Mouse (Mus musculus): Measurements from ENCODE around the gene Cryab. TPM values are rescaled to one million over a fixed set of nuclear protein-coding genes. Genes with fewer than 3 reads are reported as not detected.
A peak's percentile ranks its signal among the peaks of the same experiment; 100 is the strongest.

The Cryab gene
- total RNA-seq, 1 experiment, result 57.4 TPM

- no peaks in the 10 kb centered on the region; a peak in 1 of 4 replicates for H3K4me1 ChIP-seq (ENCODE audit: control insufficient read depth in 2 of 2, insufficient read depth in 2 of 2, low read length in 2 of 2, poor library complexity in 1 of 2)
- no peak for DNase-seq (ENCODE audit: low read depth, low spot score)
- in situ Hi-C loops (cut with MboI; ENCODE audit: low sequenced_read_pairs in 2 of 2, unreplicated experiment in 2 of 2), result no loop called here
- TF ChIP-seq HCFC1 (IDR thresholded peaks at IDR 0.05; ENCODE audit: borderline replicate concordance, insufficient read depth, low read length) (no peak), CHD2 (IDR thresholded peaks at IDR 0.05; ENCODE audit: low read depth, low read length) (no peak), ZNF384 (IDR thresholded peaks at IDR 0.05; ENCODE audit: low read depth, low read length) (no peak), MAFK (IDR thresholded peaks at IDR 0.05; ENCODE audit: insufficient read depth, low read depth, low read length) (no peak), ZC3H11A (IDR thresholded peaks at IDR 0.05; ENCODE audit: borderline replicate concordance, low read depth, low read length) (no peak)
- peak overlapping the region; percentile 84 to 85 for H3K4me3 ChIP-seq (ENCODE audit: insufficient read depth in 1 of 2, low read depth in 1 of 2, low read length in 2 of 2, poor library complexity in 1 of 2, severe bottlenecking in 1 of 2)
- 0 out of 2 replicates have a peak, but pooled peaks cover 2% of the 10 kb centered on the region for H3K36me3 ChIP-seq (ENCODE audit: control insufficient read depth, insufficient read depth, low read length, poor library complexity, severe bottlenecking)
- peak overlapping the region; percentile 87 for H3K9ac ChIP-seq (ENCODE audit: insufficient read depth, low read depth, low read length, poor library complexity, severe bottlenecking)
- peak overlapping the region; percentile 69; the same call in 1 of the 2 replicates for H3K27ac ChIP-seq (ENCODE audit: insufficient read depth, low read depth, low read length, poor library complexity, severe bottlenecking)
- H3K9me3 ChIP-seq (ENCODE audit: control insufficient read depth, insufficient read depth, low read depth, low read length), result no peaks in the 10 kb centered on the region
Observed at GRCm38 (mm10) chr9:50767531-50768106, 16.5 kb downstream of the Cryab start.

GRCm38 (mm10) chr9:50768107-50769002, 17.2 kb downstream of the Cryab start, which contains the start of gene Fdxacb1:
Fdxacb1 (plus strand) TSS chr9:50768236.
- peak; percentile 84 for TF ChIP-seq HCFC1 (IDR thresholded peaks at IDR 0.05; ENCODE audit: borderline replicate concordance, insufficient read depth, low read length)
- TF ChIP-seq ZC3H11A (IDR thresholded peaks at IDR 0.05; ENCODE audit: borderline replicate concordance, low read depth, low read length), result 0 out of 2 replicates have a peak, but pooled peaks have one; percentile 4
- TF ChIP-seq MAFK (IDR thresholded peaks at IDR 0.05; ENCODE audit: insufficient read depth, low read depth, low read length), result no peak
- no peak for TF ChIP-seq ZNF384 (IDR thresholded peaks at IDR 0.05; ENCODE audit: low read depth, low read length)
- Histone ChIP-seq H3K9ac (ENCODE audit: insufficient read depth, low read depth, low read length, poor library complexity, severe bottlenecking) (peak within 1 kb of the TSS; percentile 92), H3K9me3 (ENCODE audit: control insufficient read depth, insufficient read depth, low read depth, low read length) (no peaks in the 10 kb centered on the region), H3K4me1 (ENCODE audit: control insufficient read depth in 2 of 2, insufficient read depth in 2 of 2, low read length in 2 of 2, poor library complexity in 1 of 2) (no peaks in the 10 kb centered on the region; a peak in 1 of 4 replicates), H3K27ac (ENCODE audit: insufficient read depth, low read depth, low read length, poor library complexity, severe bottlenecking) (peak within 1 kb of the TSS; percentile 87), H3K36me3 (ENCODE audit: control insufficient read depth, insufficient read depth, low read length, poor library complexity, severe bottlenecking) (0 out of 2 replicates have a peak, but pooled peaks cover 2% of the 10 kb centered on the region), H3K4me3 (ENCODE audit: insufficient read depth in 1 of 2, low read depth in 1 of 2, low read length in 2 of 2, poor library complexity in 1 of 2, severe bottlenecking in 1 of 2) (peak within 1 kb of the TSS; percentile 84 to 85)
- in situ Hi-C loops (cut with MboI; ENCODE audit: low sequenced_read_pairs in 2 of 2, unreplicated experiment in 2 of 2), result no loop called here
- peak; percentile 98 for DNase-seq (ENCODE audit: low read depth, low spot score)

GRCm38 (mm10) chr9:50770011-50770410, 18.9 kb downstream of the Cryab start:
- no peaks in the 10 kb centered on the region for H3K9me3 ChIP-seq (ENCODE audit: control insufficient read depth, insufficient read depth, low read depth, low read length)
- no peak for DNase-seq (ENCODE audit: low read depth, low spot score)
- TF ChIP-seq MAFK (IDR thresholded peaks at IDR 0.05; ENCODE audit: insufficient read depth, low read depth, low read length), result no peak
- TF ChIP-seq HCFC1 (IDR thresholded peaks at IDR 0.05; ENCODE audit: borderline replicate concordance, insufficient read depth, low read length), result no peak
- TF ChIP-seq ZC3H11A (IDR thresholded peaks at IDR 0.05; ENCODE audit: borderline replicate concordance, low read depth, low read length), result no peak
- no peak for TF ChIP-seq CHD2 (IDR thresholded peaks at IDR 0.05; ENCODE audit: low read depth, low read length)
- TF ChIP-seq ZNF384 (IDR thresholded peaks at IDR 0.05; ENCODE audit: low read depth, low read length), result no peak
- no peak overlapping the region for H3K4me3 ChIP-seq (ENCODE audit: insufficient read depth in 1 of 2, low read depth in 1 of 2, low read length in 2 of 2, poor library complexity in 1 of 2, severe bottlenecking in 1 of 2)
- no peak overlapping the region for H3K9ac ChIP-seq (ENCODE audit: insufficient read depth, low read depth, low read length, poor library complexity, severe bottlenecking)
- peaks cover 0 to 2% of the 10 kb centered on the region in 2 experiments; a peak in 1 of 4 replicates for H3K4me1 ChIP-seq (ENCODE audit: control insufficient read depth in 2 of 2, insufficient read depth in 2 of 2, low read length in 2 of 2, poor library complexity in 1 of 2)
- H3K36me3 ChIP-seq (ENCODE audit: control insufficient read depth, insufficient read depth, low read length, poor library complexity, severe bottlenecking), result 0 out of 2 replicates have a peak, but pooled peaks cover 2% of the 10 kb centered on the region
- H3K27ac ChIP-seq (ENCODE audit: insufficient read depth, low read depth, low read length, poor library complexity, severe bottlenecking), result no peak overlapping the region
- in situ Hi-C loops (cut with MboI; ENCODE audit: low sequenced_read_pairs in 2 of 2, unreplicated experiment in 2 of 2), result no loop called here

GRCm38 (mm10) chr9:50774026-50774462, 22.9 kb downstream of the Cryab start:
- H3K36me3 ChIP-seq (ENCODE audit: control insufficient read depth, insufficient read depth, low read length, poor library complexity, severe bottlenecking), result peaks cover 4% of the 10 kb centered on the region; the same call in 1 of the 2 replicates
- no peak overlapping the region for H3K27ac ChIP-seq (ENCODE audit: insufficient read depth, low read depth, low read length, poor library complexity, severe bottlenecking)
- in situ Hi-C loops (cut with MboI; ENCODE audit: low sequenced_read_pairs in 2 of 2, unreplicated experiment in 2 of 2), result no loop called here
- H3K9ac ChIP-seq (ENCODE audit: insufficient read depth, low read depth, low read length, poor library complexity, severe bottlenecking), result no peak overlapping the region
- no peaks in the 10 kb centered on the region for H3K9me3 ChIP-seq (ENCODE audit: control insufficient read depth, insufficient read depth, low read depth, low read length)
- H3K4me1 ChIP-seq (ENCODE audit: control insufficient read depth in 2 of 2, insufficient read depth in 2 of 2, low read length in 2 of 2, poor library complexity in 1 of 2), result peaks cover 0 to 2% of the 10 kb centered on the region in 2 experiments; a peak in 1 of 4 replicates
- DNase-seq (ENCODE audit: low read depth, low spot score), result no peak
- TF ChIP-seq HCFC1 (IDR thresholded peaks at IDR 0.05; ENCODE audit: borderline replicate concordance, insufficient read depth, low read length), result no peak
- TF ChIP-seq ZC3H11A (IDR thresholded peaks at IDR 0.05; ENCODE audit: borderline replicate concordance, low read depth, low read length), result no peak
- TF ChIP-seq ZNF384 (IDR thresholded peaks at IDR 0.05; ENCODE audit: low read depth, low read length), result no peak
- TF ChIP-seq MAFK (IDR thresholded peaks at IDR 0.05; ENCODE audit: insufficient read depth, low read depth, low read length), result no peak
- TF ChIP-seq CHD2 (IDR thresholded peaks at IDR 0.05; ENCODE audit: low read depth, low read length), result no peak
- no peak overlapping the region for H3K4me3 ChIP-seq (ENCODE audit: insufficient read depth in 1 of 2, low read depth in 1 of 2, low read length in 2 of 2, poor library complexity in 1 of 2, severe bottlenecking in 1 of 2)
